Mouse (Mus musculus) frontal cortex, postnatal 14 days (tissue): Measurements from ENCODE around the gene Dpagt1.
"Not testable (repeated sequence)": the region's sequence is repeated elsewhere in the genome, so short reads cannot be mapped to it uniquely, and the experiment has no call there.

Source experiments
- DNase-seq, 2 experiments: peaks; one replicate each; pipeline ENCODE4 v3.0.0; 2022; ENCODE audit warnings: low spot score in 2 of 2

Dpagt1 gene

DNA sequence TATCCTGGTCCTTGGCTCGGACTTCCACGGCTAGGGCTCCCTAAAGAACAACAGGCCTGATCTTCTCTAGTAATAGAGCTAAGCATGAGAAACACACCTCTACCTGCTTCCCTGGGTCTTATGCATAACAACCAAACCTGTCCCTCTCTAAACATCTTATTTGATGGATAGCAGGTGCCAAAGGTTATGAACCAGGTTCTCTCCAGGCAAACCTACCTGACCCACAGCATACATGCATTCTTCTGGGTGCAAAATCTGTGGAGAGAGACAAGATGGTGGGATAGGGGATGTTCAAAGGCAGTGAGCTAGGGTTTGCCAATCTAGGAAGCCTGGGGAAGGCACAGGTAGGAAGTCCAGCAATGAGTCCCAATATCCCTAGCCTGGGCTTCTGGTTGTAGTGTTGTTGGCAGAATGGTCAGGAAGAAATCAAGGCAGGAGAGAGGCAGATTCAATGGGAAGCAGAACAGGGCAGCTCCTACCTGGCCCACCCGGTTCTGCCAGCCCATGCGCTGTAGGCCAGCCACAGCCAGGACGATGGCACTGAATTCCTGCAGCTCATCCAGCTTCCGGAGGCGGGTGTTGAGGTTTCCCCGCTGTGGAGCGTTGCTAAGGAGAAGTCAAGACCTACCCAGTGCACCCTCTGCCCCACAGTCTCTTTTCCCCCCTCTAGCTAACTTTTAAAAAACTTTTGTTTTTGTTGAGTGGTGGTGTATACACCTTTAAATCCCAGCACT, 11.8 kb downstream of the Dpagt1 start:
- no peak for DNase-seq

DNA sequence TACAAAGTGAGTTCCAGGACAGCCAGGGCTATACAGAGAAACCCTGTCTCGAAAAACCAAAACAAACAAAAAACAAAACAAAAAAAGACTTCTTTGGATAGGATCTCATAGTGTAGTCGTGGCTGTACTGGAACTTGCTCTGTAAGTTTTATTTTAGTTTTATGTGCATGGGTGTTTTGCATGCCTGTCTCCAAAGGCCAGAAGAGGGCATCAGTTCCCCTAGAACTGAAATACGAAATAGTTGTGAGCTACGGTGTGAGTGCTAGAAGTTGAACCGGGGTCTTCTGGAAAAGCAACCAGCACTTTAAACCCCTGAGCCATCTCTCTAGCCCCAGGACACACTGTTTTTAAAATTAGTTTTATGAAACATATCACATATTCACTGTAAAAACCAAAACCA, 12.8 kb downstream of the Dpagt1 start:
- no peak for DNase-seq

DNA sequence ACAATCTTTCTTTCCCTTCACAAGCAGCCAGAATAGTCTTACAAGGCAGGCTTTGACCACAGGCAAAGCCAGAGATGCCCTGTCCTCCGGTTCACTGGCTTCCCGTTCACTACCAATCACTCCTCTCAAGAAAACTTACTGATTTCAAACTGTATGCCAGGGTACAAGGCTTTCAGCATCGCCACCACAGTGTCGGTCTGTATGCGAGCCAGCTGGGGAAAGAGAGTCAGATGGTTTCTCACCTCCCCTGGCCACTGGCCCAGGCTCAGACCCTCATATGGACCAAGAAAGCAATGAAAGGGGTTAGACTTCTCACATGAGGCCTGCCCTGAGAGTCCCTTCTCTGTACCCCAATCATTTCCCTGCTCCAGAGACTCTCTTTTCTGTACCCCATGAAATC, 15.7 kb downstream of the Dpagt1 start:
- DNase-seq, result no peak

DNA sequence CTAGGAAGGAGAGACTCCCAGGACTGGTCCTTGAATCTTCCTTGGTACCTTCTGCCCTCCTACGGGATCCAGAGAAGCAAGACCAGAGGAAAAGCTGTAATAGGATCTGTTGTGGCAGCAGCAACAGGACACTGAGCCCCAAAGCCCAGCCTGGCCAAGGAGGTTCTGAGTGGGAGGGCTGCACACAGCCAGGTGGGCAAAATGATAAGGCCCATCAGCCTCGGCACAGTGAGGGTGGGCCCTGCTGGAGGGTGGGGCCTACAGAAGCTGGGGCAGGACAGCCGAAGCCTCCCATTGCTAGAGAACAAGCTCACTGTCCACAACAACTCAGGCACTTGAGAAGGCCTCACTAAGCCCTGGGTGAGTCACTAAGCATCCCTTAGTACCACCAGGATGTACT, 16.4 kb downstream of the Dpagt1 start:
- no peak for DNase-seq

DNA sequence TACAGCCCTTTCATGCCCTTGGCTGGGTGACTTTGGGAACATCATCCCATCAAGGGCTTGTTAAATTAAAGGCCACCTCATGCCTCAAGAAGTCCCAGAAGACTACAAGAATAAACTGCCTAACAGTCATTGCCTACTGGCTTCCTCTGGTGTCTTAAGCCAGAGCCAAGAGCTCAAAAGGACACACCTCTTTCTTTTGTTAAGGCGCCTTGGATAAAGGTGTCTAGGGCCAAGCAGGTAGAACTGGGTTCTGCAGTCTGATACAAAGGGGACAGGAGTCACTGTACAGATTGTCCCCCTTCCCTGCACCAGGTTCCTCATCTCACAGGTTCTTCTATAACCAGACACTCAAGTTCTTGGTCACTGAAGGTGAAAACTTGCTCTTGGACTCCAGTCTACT, 16.8 kb downstream of the Dpagt1 start:
- DNase-seq, result no peak

DNA sequence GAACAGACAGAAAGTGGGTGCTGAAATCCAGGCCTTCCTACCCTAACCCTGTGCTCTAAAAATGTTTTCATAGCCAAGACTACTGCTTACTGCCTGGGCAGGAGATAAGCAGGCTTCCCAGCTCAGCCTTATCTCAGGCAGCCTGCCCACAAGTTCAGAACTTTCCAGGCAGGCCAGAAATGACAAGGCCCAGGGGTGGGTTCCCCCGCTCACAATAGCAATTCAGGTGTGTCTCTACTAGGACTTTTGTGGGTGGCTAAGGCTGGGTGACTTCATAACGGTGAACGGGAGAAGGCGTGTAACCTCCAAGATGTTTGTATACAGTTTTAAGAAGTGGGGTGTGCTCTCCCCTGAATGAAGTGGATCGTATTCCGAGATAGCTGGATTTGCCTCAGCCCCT, 17.5 kb downstream of the Dpagt1 start:
- no peak for DNase-seq

DNA sequence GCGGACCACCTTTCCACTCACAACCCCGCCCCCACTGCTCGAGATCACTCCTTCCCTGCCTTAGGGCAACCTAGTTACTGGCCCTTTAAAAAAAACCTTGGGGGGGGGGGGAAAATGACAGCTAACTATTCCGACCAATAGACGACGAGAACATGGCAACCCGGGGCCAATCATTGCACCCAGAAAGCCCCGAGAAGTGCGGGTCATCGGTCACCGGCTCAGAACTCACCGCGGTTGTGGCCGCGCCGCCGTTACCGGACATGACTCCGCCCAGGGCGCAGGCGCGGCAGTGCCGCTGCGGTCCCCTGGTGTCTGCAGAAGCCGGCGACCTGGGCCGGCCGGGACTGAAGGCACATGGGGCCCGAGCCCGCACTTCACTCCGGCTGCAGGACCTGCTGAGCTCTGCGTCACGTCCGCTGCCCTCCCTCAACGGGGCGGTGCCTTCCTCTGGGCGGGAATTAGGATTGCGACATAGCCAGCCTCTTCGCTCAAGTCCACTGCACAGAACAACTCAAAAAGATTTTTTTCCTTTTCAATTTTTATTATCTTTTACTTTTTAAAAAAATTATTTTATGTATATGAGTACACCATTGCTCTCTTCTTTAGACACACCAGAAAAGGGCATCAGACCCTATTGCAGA, 18.1 kb downstream of the Dpagt1 start, which contains the start of gene Hmbs:
TSS of gene Hmbs (minus strand) at position 448 of the 641 bp plus-strand sequence.
- DNase-seq, result peak; percentile 78 to 84

DNA sequence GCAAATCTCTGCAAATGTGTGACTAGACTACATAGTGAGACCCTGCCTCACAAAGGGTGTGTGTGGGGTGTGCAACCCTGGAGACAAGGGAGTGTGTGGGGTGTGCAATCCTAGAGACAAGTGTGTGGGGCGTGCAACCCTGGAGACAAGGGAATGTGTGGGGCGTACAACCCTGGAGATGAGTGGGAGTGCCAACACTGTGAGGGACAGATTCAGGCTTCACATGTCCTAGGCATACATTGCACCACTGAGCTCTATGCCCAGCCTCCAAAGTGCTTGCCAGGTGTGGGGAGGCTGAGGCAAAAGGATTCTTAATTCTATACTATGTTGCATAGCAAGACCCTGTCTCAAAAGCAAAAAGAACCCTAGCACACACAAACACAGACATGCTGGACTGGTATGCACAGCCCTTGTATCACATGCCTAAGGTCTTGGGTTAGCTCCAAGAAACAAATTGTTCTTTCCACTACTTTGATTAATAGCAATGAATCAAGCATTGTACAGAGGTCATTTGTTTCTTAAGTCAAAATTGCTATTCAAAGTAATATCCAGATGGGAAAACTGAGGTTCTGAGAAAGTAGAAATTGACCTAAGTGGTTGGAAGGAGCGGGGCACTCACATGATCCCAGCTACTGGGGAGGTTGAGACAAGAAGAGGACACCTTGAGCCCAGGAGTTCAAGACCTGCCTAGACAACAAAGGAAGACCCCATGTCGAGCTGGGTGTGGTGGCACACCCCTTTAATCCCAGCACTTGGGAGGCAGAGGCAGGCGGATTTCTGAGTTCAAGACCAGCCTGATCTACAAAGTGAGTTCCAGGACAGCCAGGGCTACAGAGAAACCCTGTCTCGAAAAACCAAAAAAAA, 20.0 kb downstream of the Dpagt1 start:
- no peak for DNase-seq

DNA sequence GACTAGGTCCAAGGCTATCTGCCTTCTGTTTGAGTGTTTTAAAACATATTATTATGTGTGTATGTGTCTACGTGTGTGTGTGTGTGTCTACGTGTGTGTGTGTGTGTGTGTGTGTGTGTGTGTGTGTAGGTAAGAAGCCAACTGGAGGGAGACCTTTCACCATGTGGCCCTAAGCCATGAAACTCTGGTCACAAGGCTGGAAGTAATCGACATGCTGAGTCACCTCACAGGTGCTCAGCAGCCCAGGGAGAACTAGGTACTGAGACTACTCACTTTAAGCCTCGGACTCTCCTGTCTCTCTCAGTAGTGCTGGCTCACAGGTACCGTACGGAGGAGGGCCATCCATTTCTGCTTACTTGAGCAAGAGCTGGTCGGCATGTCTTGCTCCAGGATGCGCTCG, 21.3 kb downstream of the Dpagt1 start:
- no peak for DNase-seq

DNA sequence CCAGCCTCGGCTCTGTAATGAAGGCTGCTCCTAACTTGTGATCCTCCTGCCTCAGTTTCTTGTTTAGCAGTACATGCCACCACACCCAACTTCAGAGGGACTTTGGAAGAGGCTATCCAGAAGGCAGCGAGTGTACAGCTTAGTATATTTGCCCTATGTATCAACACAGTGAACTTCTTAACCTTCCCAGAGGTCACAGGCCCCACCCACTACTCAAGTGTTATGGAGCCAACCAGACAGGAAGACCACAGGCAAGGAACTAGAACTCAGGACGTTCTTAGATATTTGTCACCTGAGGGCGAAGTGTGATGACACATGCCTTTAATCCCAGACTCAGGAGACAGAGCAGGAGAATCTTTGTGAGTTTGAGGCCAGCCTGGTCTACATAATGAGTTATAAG, 21.8 kb downstream of the Dpagt1 start:
- no peak for DNase-seq

DNA sequence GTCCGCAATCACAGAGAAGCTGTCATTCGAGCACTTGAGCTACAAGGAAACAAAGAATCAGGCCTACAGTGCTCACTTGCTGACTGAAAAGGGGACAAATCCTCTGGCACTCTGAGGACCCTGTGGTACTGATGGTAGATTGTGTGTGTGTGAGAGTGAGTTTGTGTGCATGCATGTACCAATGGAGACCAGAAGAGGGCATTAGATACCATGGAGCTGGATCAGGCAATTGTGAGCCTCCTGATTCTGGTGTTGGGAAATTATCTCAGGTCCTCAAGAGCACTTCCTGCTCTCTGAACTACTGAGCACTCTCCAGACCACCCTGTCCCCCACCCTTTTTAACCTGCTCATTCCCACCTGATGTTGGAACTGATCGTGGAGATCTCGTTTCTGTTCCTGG, 22.7 kb downstream of the Dpagt1 start:
- no peak for DNase-seq

DNA sequence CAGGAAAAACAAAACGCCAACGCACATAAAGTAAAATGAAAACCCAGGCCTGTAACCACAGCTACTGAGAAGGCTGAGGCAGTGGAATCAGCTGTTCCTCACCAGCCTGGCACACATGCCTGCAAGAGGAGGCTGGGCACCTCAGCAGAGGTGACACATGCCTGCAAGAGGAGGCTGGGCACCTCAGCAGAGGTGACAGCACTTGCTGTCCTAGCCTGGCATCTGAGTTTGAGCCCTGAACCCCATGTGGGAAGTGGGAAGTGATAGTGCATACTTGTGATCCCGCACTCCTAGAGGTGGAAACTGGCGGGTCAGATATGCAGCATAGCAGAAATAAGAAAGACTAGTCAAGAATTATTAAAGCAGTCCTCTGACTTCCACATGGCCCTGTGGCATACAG, 25.6 kb downstream of the Dpagt1 start:
- DNase-seq, result no peak

DNA sequence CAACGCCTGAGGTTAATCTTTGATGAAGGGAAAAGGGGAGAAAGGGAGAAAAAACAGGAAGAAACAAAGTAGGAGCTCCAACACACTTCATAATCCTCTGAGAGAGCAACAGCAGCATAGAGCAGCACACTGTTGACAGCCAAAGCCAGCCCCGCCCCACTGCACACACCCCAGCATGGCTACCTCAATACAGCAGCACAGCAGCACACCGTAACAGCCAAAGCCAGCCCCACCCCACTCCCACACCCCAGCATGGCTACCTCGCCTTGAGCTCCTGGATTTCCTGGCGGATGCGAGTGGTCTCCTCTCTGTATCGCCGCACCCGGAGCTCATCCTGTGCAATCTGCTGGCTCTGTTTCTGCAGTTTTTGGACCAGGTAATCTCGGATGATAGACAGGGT, 26.5 kb downstream of the Dpagt1 start:
- no peak for DNase-seq

DNA sequence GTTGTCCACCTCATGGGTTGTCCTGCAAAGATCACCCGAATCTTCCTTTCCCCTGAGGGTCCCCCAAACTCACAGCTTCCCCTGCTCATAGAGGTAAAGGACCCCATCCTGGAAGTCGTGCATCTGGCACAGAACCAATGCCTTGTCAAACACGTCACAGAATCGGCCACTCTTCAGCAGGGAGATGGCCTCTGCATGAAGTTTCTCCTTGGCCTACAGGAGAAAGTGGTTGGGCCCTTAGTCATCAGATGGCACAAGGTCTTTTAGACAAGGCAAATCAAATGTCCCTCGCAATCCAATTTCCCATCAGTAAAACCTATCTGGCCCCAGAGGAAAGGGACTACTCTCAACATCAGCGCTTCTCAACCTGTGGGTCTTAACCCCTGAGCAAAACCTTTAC, 27.3 kb downstream of the Dpagt1 start:
- DNase-seq, result no peak

DNA sequence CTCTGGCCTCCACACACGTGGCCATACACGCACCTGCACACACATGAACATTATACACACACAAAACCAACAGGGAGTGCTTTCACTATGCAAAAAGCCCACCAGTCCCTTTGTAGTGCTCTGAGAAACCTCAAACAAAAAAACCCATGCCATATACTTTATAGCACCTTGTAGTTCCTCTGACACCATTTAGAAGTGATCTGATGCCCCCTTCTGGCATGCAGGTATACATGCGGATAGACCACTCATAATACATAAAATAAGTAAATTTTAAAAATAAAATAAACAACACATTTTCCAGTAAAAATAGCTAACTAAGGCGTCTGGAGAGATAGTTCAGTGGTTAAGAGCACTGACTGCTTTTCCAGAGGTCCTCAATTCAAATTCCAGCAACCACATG, 31.4 kb downstream of the Dpagt1 start:
- DNase-seq, result no peak

DNA sequence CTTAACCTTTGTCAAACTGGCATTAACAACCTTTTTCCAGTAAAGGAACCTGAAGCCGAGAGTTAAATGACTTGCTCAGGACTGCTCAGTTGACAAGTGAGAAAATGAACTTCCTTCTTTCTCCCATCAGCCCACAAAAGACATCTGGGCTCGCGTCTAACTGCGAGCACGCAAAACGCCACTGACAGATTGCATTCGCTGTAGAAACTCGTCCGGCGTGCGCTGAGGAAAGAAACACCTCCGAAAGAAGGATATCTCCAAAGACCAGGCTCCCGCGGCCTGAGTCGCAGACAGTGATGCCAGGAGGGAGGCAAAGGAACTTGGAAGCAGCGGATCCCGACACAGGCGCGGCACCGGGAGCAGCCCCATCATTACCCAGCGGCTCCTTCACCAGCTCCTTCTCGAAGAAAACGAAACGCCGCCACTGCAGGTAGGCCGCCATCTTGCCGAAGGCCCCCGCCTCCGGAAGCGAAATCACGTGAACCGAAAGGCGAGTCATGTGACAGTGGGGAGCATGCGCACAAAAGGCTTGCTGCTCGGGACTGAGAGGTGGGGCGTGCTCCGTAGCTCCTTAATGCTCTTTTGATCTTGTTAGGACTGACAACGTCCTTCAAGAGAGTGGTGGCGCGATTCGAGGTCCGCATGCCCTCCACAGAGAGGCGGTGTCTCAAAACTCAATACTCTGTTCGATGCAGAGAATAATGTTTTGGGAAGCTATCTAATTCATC, 35.5 kb downstream of the Dpagt1 start, which contains the start of gene Vps11:
TSS of gene Vps11 (minus strand) at position 481 of the 728 bp plus-strand sequence.
- DNase-seq, result peak; percentile 87 to 92

DNA sequence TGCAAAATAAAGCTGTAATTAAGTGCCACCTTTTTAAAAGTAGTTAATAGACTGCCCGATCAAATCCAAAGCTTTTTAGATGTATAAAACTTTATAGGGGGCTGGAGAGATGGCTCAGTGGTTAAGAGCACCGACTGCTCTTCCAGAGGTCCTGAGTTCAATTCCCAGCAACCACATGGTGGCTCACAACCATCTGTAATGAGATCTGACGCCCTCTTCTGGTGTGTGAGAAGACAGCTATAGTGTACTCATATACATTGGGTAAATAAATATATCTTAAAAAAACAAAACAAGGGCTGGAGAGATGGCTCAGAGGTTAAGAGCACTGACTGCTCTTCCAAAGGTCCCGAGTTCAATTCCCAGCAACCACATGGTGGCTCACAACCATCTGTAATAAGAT, 36.1 kb downstream of the Dpagt1 start:
- not testable (repeated sequence) for DNase-seq

DNA sequence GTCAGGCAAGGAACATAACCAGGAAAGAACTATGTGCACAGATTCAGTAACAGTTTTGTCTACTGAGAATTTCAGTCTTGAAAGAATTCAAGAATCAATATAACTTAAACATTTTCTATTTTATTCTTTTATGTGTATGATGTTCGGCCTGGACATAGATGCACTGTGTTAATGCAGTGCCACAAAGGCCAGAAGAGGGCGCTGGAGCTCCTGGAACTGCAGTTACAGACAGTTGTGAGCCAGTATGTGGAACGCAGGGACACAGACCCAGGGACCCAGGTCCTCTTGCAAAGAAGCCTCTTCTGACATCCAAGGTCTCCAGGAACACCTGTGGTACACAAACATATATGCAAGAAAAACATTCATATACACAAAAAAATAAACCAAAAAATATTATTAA, 38.7 kb downstream of the Dpagt1 start:
- DNase-seq, result no peak

DNA sequence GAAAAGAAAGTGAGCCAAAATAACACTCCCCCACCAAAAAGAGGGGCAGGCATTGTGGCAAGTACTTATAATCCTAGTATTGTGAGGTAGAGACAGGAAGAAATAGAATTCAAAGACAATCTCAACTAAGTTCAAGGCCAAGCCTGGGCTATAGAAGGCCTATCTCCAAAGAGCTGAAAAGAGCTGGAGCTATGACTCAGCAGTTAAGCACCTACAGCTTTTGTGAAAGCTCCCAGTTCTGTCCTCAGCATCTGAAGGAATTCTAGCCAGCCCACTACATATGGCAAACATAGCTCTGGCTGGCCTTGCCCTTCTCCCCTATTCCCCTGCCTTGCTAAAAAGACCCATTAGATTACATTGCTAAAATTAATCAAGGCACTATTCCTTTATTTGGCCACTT, 47.6 kb downstream of the Dpagt1 start:
- DNase-seq, result no peak

DNA sequence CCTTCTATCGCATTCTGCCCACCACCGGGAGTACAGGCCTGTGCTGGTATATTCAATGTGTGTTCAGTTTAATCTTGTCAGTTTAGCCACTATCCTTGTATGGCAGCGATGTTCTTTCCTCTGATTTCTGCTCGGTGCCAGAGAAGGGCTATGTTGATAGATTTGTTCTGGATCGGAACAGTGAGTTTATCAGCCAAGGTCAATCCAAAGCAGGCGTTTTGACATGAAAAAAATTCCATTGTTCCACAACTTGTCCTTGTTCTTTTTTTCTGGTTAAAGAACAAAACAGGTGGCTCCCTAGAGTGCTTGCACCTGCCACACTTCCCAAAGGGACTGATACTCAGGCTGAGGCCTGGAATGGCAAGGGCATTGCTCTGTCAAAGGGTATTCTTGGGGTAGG, 50.3 kb downstream of the Dpagt1 start:
- no peak for DNase-seq

DNA sequence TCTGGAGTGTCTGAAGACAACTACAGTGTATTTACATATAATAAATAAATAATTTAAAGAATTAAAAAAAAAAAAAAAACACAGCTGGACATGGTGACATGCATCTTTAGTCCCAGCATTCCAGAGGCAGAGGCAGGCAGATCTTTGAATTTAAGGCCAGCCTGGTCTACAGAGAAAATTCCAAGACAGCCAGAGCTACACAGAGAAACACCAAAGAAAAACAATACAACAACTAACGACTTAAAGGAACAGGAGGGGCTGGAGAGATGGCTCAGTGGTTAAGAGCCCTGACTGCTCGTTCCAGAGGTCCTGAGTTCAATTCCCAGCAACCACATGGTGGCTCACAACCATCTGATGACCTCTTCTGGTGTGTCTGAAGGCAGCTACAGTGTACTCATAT, 51.5 kb downstream of the Dpagt1 start:
- not testable (repeated sequence) for DNase-seq

DNA sequence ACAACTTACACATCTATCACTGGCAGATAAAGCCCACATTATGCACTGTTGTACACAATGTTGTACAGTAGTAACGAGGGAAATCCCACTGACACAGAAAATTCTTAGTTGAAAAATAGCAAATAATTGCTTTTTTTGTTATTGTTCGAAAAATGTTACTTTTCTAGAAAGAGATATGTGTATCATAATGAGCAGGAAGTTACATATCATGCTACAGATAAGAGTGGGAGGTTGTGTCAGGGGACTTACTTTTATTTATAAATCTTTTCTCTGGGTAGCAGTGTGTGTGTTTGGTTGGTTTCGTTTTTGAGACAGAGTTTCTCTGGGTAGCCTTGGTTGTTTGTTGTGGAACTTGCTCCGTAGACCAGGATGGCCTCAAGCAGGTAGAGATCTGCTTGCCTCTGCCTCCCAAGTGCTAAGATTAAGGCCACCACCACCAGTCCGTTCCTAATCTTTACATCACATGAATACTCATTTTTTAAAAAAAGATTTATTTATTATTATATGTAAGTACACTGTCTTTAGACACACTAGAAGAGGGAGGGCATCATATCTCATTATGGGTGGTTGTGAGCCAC, 52.4 kb downstream of the Dpagt1 start:
- DNase-seq, result no peak
